Mouse (Mus musculus): ENCODE data around the gene Foxo1. TPM values are rescaled to one million over a fixed set of nuclear protein-coding genes. Genes with fewer than 3 reads are reported as not detected.

Foxo1 gene
- polyA plus RNA-seq, 1 experiment from 2014 or later: 5.6 TPM

GRCm38 (mm10) chr3:52253656-52254461, 14.3 kb upstream of the Foxo1 start:
- WGBS: 29% methylated on average over 14 of the region's 14 CpGs
- no peak for ATAC-seq (ENCODE audit: borderline replicate concordance, extremely low read depth, low FRiP score, low TSS enrichment)

GRCm38 (mm10) chr3:52254496-52254895, 13.6 kb upstream of the Foxo1 start:
- ATAC-seq (ENCODE audit: borderline replicate concordance, extremely low read depth, low FRiP score, low TSS enrichment): no peak
- H3K4me3 ChIP-seq: no peak overlapping the region
- no peaks in the 10 kb centered on the region for H3K36me3 ChIP-seq
- H3K27me3 ChIP-seq: peaks cover 9% of the 10 kb centered on the region
- whole genome bisulfite sequencing: 16% methylated on average over 2 of the region's 2 CpGs
- peaks cover 10% of the 10 kb centered on the region; the same call in 1 of the 2 replicates for H3K4me1 ChIP-seq
- no peak overlapping the region for H3K27ac ChIP-seq
- H3K4me2 ChIP-seq: no peak overlapping the region
- no peak overlapping the region for H3K9ac ChIP-seq
- H3K9me3 ChIP-seq: no peaks in the 10 kb centered on the region

More at GRCm38 (mm10) chr3:52253656-52254461, 14.3 kb upstream of the Foxo1 start:
- Histone ChIP-seq H3K4me1 (peaks cover 10% of the 10 kb centered on the region; the same call in 1 of the 2 replicates), H3K9ac (no peak overlapping the region), H3K4me2 (no peak overlapping the region), H3K27ac (no peak overlapping the region), H3K9me3 (no peaks in the 10 kb centered on the region), H3K27me3 (peaks cover 6% of the 10 kb centered on the region), H3K4me3 (no peak overlapping the region), H3K36me3 (no peaks in the 10 kb centered on the region)

- peak; percentile 81; the same call in 1 of the 2 replicates for ATAC-seq (ENCODE audit: borderline replicate concordance, extremely low read depth, low FRiP score, low TSS enrichment)
- H3K9ac ChIP-seq: peak overlapping the region; percentile 47; the same call in 1 of the 2 replicates
- H3K27ac ChIP-seq: no peak overlapping the region
- no peaks in the 10 kb centered on the region for H3K36me3 ChIP-seq
- H3K27me3 ChIP-seq: peaks cover 20% of the 10 kb centered on the region
- H3K4me2 ChIP-seq: peak overlapping the region; percentile 72
- peaks cover 10% of the 10 kb centered on the region; the same call in 1 of the 2 replicates for H3K4me1 ChIP-seq
- WGBS: 6% methylated on average over 18 of the region's 18 CpGs
- H3K9me3 ChIP-seq: no peaks in the 10 kb centered on the region
- H3K4me3 ChIP-seq: peak overlapping the region; percentile 37
Observed at GRCm38 (mm10) chr3:52257782-52258441, 10.2 kb upstream of the Foxo1 start.

- H3K27ac ChIP-seq: no peak overlapping the region
- H3K4me1 ChIP-seq: peaks cover 10% of the 10 kb centered on the region; the same call in 1 of the 2 replicates
- no peak overlapping the region for H3K9ac ChIP-seq
- ATAC-seq (ENCODE audit: borderline replicate concordance, extremely low read depth, low FRiP score, low TSS enrichment): no peak
- H3K4me3 ChIP-seq: no peak overlapping the region; the same call in 1 of the 2 replicates
- no peaks in the 10 kb centered on the region for H3K9me3 ChIP-seq
- WGBS: 17% methylated on average over 3 of the region's 3 CpGs
- no peaks in the 10 kb centered on the region for H3K36me3 ChIP-seq
- peak overlapping the region; percentile 72; the same call in 1 of the 2 replicates for H3K4me2 ChIP-seq
- peaks cover 20% of the 10 kb centered on the region for H3K27me3 ChIP-seq
Observed at GRCm38 (mm10) chr3:52258532-52258931, 9.6 kb upstream of the Foxo1 start.

GRCm38 (mm10) chr3:52262431-52263161, 5.5 kb upstream of the Foxo1 start:
- no peak overlapping the region for H3K27ac ChIP-seq
- WGBS: 52% methylated on average over 13 of the region's 13 CpGs
- peaks cover 22% of the 10 kb centered on the region for H3K27me3 ChIP-seq
- H3K4me2 ChIP-seq: no peak overlapping the region
- no peak for ATAC-seq (ENCODE audit: borderline replicate concordance, extremely low read depth, low FRiP score, low TSS enrichment)
- H3K36me3 ChIP-seq: no peaks in the 10 kb centered on the region
- H3K9me3 ChIP-seq: no peaks in the 10 kb centered on the region
- H3K4me1 ChIP-seq: peaks cover 23% of the 10 kb centered on the region
- H3K4me3 ChIP-seq: no peak overlapping the region
- no peak overlapping the region for H3K9ac ChIP-seq

- Histone ChIP-seq H3K4me3 (no peak overlapping the region), H3K27ac (no peak overlapping the region), H3K9me3 (no peaks in the 10 kb centered on the region), H3K36me3 (no peaks in the 10 kb centered on the region), H3K9ac (no peak overlapping the region), H3K27me3 (peaks cover 20% of the 10 kb centered on the region), H3K4me1 (peaks cover 13% of the 10 kb centered on the region), H3K4me2 (no peak overlapping the region)
- ATAC-seq (ENCODE audit: borderline replicate concordance, extremely low read depth, low FRiP score, low TSS enrichment): no peak
- WGBS: 72% methylated on average over 8 of the region's 8 CpGs
Observed at GRCm38 (mm10) chr3:52264354-52264753, 3.8 kb upstream of the Foxo1 start.

GRCm38 (mm10) chr3:52266606-52267160, 1.5 kb upstream of the Foxo1 start:
- H3K36me3 ChIP-seq: no peaks in the 10 kb centered on the region
- H3K4me1 ChIP-seq: peaks cover 25% of the 10 kb centered on the region
- H3K9me3 ChIP-seq: no peaks in the 10 kb centered on the region
- no peak overlapping the region for H3K9ac ChIP-seq
- ATAC-seq (ENCODE audit: borderline replicate concordance, extremely low read depth, low FRiP score, low TSS enrichment): no peak
- 10% methylated on average over 17 of the region's 17 CpGs for WGBS
- H3K27ac ChIP-seq: no peak overlapping the region
- H3K27me3 ChIP-seq: peaks cover 8% of the 10 kb centered on the region
- H3K4me2 ChIP-seq: peak overlapping the region; percentile 92
- H3K4me3 ChIP-seq: peak overlapping the region; percentile 75

- Histone ChIP-seq H3K9ac (peak overlapping the region; percentile 53), H3K9me3 (no peaks in the 10 kb centered on the region), H3K36me3 (no peaks in the 10 kb centered on the region), H3K27ac (no peak overlapping the region), H3K4me3 (peak overlapping the region; percentile 75), H3K4me1 (peaks cover 27% of the 10 kb centered on the region), H3K4me2 (peak overlapping the region; percentile 92), H3K27me3 (peaks cover 8% of the 10 kb centered on the region)
- ATAC-seq (ENCODE audit: borderline replicate concordance, extremely low read depth, low FRiP score, low TSS enrichment): no peak
- WGBS: under 1% methylated on average over 15 of the region's 15 CpGs
Observed at GRCm38 (mm10) chr3:52267293-52267651, 864 bp upstream of the Foxo1 start.

- peaks cover 8% of the 10 kb centered on the region for H3K27me3 ChIP-seq
- peak overlapping the region; percentile 75 for H3K9ac ChIP-seq
- H3K27ac ChIP-seq: peak overlapping the region; percentile 90
- peak overlapping the region; percentile 75 for H3K4me3 ChIP-seq
- WGBS: under 1% methylated on average over 37 of the region's 40 CpGs
- no peak for ATAC-seq (ENCODE audit: borderline replicate concordance, extremely low read depth, low FRiP score, low TSS enrichment)
- no peaks in the 10 kb centered on the region for H3K36me3 ChIP-seq
- H3K4me2 ChIP-seq: peak overlapping the region; percentile 96
- H3K9me3 ChIP-seq: no peaks in the 10 kb centered on the region
- H3K4me1 ChIP-seq: peaks cover 27% of the 10 kb centered on the region
Observed at GRCm38 (mm10) chr3:52268487-52268736, 276 bp downstream of the Foxo1 start.

- H3K4me3 ChIP-seq: peak overlapping the region; percentile 75
- no peaks in the 10 kb centered on the region for H3K9me3 ChIP-seq
- ATAC-seq (ENCODE audit: borderline replicate concordance, extremely low read depth, low FRiP score, low TSS enrichment): peak; percentile 32
- H3K36me3 ChIP-seq: no peaks in the 10 kb centered on the region
- WGBS: under 1% methylated on average over 78 of the region's 89 CpGs
- H3K27me3 ChIP-seq: peaks cover 8% of the 10 kb centered on the region
- peak overlapping the region; percentile 75 for H3K9ac ChIP-seq
- peak overlapping the region; percentile 96 for H3K4me2 ChIP-seq
- peak overlapping the region; percentile 90 for H3K27ac ChIP-seq
- peaks cover 27% of the 10 kb centered on the region for H3K4me1 ChIP-seq
Observed at GRCm38 (mm10) chr3:52268737-52269513, 789 bp downstream of the Foxo1 start.
